Mouse (Mus musculus) monocyte, adult 2 months (primary cell): ENCODE measurements around the gene Thnsl1.
A peak's percentile ranks its signal among the peaks of the same experiment; 100 is the strongest.
"Not testable (repeated sequence)": the region's sequence is repeated elsewhere in the genome, so short reads cannot be mapped to it uniquely, and the experiment has no call there.

Experiments
- DNase-seq, 2 experiments: peaks; one replicate each; pipeline ENCODE4 v3.0.0; 2022; ENCODE audit warnings: low spot score in 2 of 2, low read depth in 1 of 2

The Thnsl1 gene

GRCm38 (mm10) chr2:21235844-21236386 is 30.4 kb downstream of the Thnsl1 start:
- no peak for DNase-seq

GRCm38 (mm10) chr2:21236846-21237245 is 31.3 kb downstream of the Thnsl1 start:
- DNase-seq, result no peak

GRCm38 (mm10) chr2:21244104-21244503 is 38.6 kb downstream of the Thnsl1 start:
- DNase-seq, result not testable (repeated sequence)

- no peak for DNase-seq
These were observed 39.5 kb downstream of the Thnsl1 start for GRCm38 (mm10) chr2:21244986-21245385.

- DNase-seq, result no peak
These were observed 40.1 kb downstream of the Thnsl1 start for GRCm38 (mm10) chr2:21245477-21246102.

GRCm38 (mm10) chr2:21253644-21254043 is 48.1 kb downstream of the Thnsl1 start:
- no peak for DNase-seq

- no peak for DNase-seq
These were observed 48.8 kb downstream of the Thnsl1 start for GRCm38 (mm10) chr2:21254308-21254707.

- DNase-seq, result no peak
These were observed 52.8 kb downstream of the Thnsl1 start for GRCm38 (mm10) chr2:21258281-21258680.

- DNase-seq, result no peak
These were observed 53.6 kb downstream of the Thnsl1 start for GRCm38 (mm10) chr2:21259081-21259480.

- DNase-seq, result no peak
These were observed 54.5 kb downstream of the Thnsl1 start for GRCm38 (mm10) chr2:21260060-21260459.

GRCm38 (mm10) chr2:21261370-21262006 is 56.0 kb downstream of the Thnsl1 start:
- peak in 1 of 2 experiments; percentile 12 for DNase-seq

GRCm38 (mm10) chr2:21264031-21264430 is 58.5 kb downstream of the Thnsl1 start:
- no peak for DNase-seq
